Mouse (Mus musculus) neural tube, embryonic 10.5 days (tissue): ENCODE data around the gene Gdf7.

Experiments used
- DNase-seq: peaks from one replicate; pipeline ENCODE4 v3.0.0-alpha.2; 2017; ENCODE audit warnings: low spot score; ENCODE audit errors: extremely low spot score

Gdf7 gene

DNA sequence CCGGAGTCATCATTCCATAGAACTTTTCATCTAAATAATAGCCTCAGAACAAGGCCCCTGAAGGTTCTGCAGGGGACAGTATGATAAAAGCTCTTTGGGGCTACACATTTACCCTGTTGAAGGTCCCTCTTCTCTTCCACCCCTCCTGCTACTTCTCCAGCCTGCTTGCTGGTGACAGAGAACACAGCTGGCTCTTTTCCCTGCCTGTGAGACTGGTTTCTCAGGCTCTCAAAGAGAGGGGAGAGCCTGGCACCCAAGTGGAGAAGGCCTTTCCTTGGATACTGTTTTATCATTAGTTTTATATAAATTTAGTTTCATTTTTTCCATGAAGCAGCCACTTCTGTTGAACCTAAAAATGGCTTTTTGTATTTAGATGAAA lies 25.9 kb upstream of the Gdf7 start:
- DNase-seq = no peak

GRCm38 (mm10) chr12:8326825-8327674 lies 25.3 kb upstream of the Gdf7 start:
- DNase-seq = peak; percentile 98

DNA sequence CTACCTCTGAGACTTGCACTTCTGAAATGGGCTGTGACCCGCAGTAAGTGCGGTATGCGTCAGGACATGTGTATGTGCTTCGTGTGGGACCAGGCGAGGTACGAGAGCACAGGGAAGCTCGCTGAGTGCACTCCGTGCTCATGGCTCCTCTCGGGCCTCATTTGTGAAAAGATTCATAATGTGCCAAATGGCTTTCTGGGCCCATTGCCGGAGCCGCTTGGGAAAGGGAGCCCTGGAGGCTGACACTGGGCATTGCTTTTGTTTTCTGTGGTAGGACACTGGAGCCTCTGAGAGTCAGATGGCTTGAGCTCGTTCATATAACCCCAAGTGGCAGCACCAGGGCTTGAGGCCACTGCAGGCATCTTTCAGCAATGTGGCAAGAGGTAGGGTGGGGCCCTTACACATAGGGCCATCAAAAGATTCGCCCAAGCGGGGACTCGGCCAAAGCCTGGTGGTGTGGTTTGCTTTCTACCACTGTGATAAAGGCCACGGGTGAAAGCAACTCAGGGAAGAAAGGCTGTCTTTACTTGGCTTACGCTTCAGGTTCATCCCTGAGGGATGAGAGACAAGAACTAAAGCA lies 24.3 kb upstream of the Gdf7 start:
- DNase-seq = no peak

DNA sequence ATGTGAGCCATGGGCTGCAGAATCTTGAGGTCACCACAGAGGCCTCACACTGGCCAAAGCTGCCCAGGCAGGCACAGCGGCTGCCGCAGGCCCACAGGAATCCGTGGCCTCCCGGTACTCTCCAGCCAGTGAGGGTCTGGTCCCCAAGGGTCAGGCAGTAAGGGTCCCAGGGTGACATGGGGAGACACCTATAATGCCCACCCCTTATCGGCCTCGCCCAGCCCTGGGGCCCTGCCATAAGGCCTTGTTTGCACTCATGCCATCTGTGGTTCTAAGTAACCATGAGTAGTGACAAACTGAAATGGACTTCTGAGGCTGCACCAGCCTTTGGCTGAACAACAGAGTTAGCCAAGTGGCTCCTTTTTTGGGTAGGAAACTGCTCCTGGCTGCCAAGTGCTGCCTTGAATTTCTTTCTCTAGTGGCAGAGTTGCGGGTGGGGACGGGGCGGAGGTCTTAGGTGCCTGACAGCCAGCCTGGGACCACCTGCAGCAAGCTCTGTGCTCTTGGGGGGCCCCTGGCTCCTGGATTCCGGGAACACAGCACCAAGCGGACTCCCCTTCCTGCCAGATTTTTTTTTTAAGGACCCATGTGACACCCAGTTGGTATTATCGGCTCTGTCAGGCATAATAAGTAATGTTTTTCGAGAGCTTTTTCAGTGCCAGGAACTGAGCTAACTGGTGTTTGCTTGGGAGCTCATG lies 23.6 kb upstream of the Gdf7 start:
- DNase-seq = no peak

GRCm38 (mm10) chr12:8324086-8324485 lies 22.3 kb upstream of the Gdf7 start:
- no peak for DNase-seq

- DNase-seq = no peak
Measured at GRCm38 (mm10) chr12:8321506-8321905, 19.8 kb upstream of the Gdf7 start.

- DNase-seq = peak; percentile 86
Measured at GRCm38 (mm10) chr12:8320084-8320713, 18.4 kb upstream of the Gdf7 start.

- no peak for DNase-seq
Measured at GRCm38 (mm10) chr12:8316541-8316940, 14.8 kb upstream of the Gdf7 start.

DNA sequence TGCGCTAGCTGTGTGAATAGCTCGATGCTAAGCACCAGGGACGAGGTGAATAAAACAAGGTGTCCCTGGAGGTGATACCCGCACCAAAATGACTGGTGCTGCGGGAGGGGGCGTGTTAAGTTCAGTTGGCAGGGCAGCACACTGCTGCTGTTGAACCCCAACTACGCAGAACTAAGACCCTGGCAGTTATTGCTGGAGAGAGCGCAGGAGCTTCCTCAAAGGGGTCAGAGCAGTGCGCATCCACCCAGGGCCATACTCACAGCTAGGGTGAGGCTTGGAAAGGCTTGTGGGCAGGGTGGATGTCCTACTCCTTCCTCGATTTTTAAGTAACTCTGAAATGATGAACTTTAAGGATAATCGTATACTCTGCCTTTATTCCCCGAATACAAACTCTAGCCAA lies 12.0 kb upstream of the Gdf7 start:
- DNase-seq = no peak

DNA sequence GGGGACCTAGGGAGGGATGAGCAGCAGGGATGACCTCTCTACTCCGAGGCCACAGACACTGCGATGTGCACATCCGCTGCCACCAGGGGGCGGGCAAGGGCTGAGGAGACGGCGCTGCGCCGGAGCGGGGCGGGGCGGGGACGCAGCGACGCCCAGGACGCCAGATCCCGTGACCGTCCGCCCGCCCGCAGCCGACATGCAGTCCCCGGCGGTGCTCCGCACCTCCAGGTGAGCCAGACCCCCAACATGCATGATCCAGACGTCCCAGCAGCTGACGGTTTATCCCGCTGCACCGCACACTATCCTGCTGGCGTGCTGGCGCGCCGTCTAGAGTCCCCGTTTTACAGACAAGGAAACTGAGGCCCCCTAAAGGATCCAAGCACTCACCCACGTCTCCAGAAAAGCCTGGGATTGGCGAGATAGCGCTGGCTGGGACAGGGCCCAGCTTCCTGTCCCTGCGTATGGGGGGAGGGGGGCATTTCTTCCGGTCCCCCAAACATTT lies 11.6 kb upstream of the Gdf7 start, which contains the start of gene Hs1bp3:
Gene Hs1bp3, plus strand, starts transcription at position 163 of the 502 bp plus-strand sequence.
- peak; percentile 92 for DNase-seq

GRCm38 (mm10) chr12:8312266-8312665 lies 10.5 kb upstream of the Gdf7 start:
- DNase-seq = no peak

DNA sequence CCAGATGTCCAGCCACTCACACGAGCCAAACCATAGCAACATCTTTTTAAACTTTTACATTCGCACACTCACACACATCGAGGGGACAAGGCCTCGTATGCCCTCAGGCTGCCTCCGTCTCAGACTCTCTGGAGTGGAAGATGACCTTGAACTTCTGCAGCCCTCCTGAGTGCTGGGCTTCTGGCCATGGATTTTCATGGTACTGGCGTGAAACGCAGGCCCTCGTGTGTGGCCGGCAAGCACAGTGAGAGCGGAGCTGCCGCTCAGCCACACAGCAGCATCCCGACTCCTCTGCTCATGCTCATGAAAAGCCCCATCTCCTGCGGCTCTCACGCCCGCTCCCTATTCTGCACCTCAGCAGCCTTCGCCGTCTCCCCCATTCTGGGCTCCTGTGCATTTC lies 9.2 kb upstream of the Gdf7 start:
- no peak for DNase-seq

DNA sequence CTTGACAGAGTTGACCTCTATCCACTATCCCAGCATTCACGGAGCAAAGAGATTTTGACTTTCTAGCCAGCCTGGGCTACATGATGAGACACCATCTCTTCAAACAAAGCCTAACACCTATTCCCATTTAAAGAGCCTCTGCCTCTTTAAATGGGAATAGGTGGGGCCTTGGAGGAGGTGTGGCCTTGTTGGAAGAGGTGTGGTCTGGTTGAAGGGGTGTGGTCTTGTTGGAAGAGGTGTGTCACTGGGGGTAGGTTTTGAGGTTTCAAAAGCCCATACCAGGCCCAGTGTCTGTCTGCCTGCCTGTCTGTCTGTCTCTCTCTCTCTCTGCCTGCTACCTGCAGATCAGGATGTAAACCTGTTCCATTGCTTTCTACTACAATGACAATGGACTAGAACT lies 5.2 kb upstream of the Gdf7 start:
- DNase-seq = no peak

- DNase-seq = peak; percentile 71
Measured at GRCm38 (mm10) chr12:8306432-8306831, 4.7 kb upstream of the Gdf7 start.

DNA sequence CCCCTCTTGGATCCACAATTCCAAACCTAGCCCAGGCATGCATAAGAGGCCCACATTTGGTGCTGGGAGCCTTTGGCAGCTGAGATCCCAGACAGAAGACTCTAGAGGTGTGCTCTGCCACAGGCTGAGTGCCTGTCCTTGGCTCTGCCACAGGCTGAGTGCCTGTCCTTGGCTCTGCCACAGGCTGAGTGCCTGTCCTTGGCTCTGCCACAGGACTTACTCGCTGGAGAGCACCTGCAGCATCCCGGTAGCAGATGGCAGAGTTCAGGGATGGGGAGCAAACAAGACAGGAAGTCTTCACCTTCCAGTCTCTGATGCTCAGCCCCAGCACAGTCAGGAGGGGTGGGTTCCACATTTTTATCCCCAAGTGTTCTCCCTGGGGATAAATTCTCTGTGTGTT lies 3.5 kb upstream of the Gdf7 start:
- no peak for DNase-seq

DNA sequence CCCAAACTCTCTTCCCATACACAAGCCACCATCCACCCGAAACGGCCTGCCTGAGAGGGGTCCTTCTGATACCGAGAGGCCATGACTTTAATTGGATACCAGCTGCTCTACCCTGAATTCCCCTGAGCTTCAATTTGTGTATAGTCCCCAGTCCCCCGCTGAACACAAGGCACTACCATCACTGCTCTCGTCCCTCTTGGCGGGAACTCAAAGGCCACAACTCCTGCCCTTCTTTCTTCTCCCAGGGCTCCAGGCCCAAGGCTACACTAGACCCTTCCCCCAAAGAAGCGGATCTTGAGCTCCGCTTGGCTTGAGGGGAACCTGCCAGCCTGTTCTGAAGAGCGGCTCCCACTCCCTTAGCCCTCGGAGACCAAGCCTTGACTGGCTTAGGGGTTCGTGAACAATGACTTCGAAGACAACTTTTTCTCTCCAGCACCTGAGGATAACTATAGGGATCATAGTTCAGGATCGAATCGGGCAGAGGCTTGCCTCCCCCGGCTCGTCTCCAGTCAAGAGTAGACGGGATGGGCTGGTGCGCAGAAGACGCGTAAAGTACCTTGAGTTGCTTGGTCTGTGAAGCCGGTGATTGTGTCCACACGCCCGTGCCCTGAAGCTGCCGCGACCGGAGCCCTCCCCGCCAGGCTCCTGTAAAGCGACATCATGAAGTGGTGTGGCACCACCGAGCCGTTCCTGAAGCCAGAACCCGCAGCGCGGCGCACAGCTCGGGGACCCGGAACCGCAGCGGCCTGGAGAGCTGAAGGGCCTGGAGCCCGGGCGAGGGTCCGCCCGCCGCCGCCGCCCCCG lies 541 bp downstream of the Gdf7 start:
- peak; percentile 67 for DNase-seq

DNA sequence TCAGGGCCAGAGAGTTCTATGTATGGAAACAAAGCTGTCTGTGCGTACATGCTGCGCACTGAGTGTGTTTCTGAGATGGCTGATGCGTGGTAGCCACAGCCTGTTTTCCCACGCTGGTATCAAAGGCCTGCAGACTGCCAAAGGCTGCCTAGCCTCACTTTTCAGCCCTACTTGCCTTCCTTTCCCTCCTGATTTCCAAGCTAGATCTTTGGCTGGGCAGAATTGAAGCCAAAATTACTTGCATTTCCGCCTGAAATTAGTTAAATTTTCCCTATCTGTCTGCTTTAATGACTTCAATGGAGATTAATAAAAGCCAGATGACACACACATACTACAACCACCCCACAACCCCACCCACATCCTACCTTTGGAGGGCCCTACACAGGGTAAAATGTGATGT lies 1.2 kb downstream of the Gdf7 start:
- no peak for DNase-seq

DNA sequence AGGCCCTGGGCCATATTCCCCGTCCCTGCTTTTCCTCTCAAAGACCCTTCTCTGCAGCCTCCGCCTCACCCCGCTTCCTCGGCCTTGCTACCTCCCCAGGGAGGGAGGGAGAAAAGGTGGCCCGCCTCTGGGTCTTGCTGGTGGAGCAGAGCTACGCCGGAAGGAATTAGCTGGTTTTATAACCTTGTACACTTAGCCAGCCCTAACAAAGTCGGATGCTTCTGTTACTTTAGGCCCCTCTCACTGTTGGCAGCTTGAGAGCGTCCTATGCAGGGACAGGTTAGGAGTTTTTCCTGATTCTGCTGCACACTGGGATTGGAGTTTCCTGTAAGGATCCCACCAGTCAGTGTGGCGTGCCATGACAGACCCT lies 1.7 kb downstream of the Gdf7 start:
- peak; percentile 52 for DNase-seq

- peak; percentile 54 for DNase-seq
Measured at GRCm38 (mm10) chr12:8299143-8300110, 2.3 kb downstream of the Gdf7 start.
